Mouse (Mus musculus) lung, postnatal 0 days (tissue): Measurements from ENCODE around the gene Vmn2r28.

Experiments used
- CTCF ChIP-seq: IDR thresholded peaks from 2 replicates; pipeline ENCODE4 v1.5.1; 2016; ENCODE audit warnings: antibody characterized with exemption, mild to moderate bottlenecking
- EP300 ChIP-seq: IDR thresholded peaks from 2 replicates; pipeline ENCODE4 v1.6.1; 2016; ENCODE audit warnings: antibody characterized with exemption, mild to moderate bottlenecking, control low read depth

GRCm38 (mm10) chr7:5456674-5457073 is 37.1 kb downstream of the Vmn2r28 start, which contains the start of gene Vmn1r59:
- TF ChIP-seq CTCF, result no peak
- TF ChIP-seq EP300, result no peak
